Mouse (Mus musculus) hindbrain, postnatal 0 days (tissue): ENCODE measurements around the gene Slc6a11. TPM values are rescaled to one million over a fixed set of nuclear protein-coding genes. Genes with fewer than 3 reads are reported as not detected.
A peak's percentile ranks its signal among the peaks of the same experiment; 100 is the strongest.

ENCODE experiments used
- ATAC-seq: fragments of 200-750 bp; cut with Nextera tagmentation; 2 replicates; pipeline ENCODE4 v1.8.0; 2017; ENCODE audit warnings: mild to moderate bottlenecking, moderate TSS enrichment, moderate library complexity
- DNase-seq: peaks from one replicate; pipeline ENCODE4 v3.0.0-alpha.2; 2015; ENCODE audit warnings: low spot score
- H3K27ac ChIP-seq: fragments of 300-500 bp; sonication (generic); 2 replicates; pipeline ENCODE4 v1.5.1; 2014; ENCODE audit warnings: mild to moderate bottlenecking
- H3K27me3 ChIP-seq: fragments of 300-500 bp; sonication (generic); 2 replicates; pipeline ENCODE4 v1.6.1; 2014; ENCODE audit warnings: low read length, mixed read lengths; ENCODE audit not compliant: insufficient read depth
- H3K36me3 ChIP-seq: fragments of 300-500 bp; sonication (generic); 2 replicates; pipeline ENCODE4 v1.6.1; 2014; ENCODE audit warnings: low read length, mixed read lengths; ENCODE audit not compliant: insufficient read depth
- H3K4me1 ChIP-seq: fragments of 300-500 bp; sonication (generic); 2 replicates; pipeline ENCODE4 v1.6.1; 2014; ENCODE audit warnings: antibody characterized with exemption, low read length, mixed read lengths; ENCODE audit not compliant: insufficient read depth
- H3K4me2 ChIP-seq: fragments of 300-500 bp; sonication (generic); 2 replicates; pipeline ENCODE4 v1.6.1; 2014; ENCODE audit warnings: low read depth, mild to moderate bottlenecking, low read length, moderate library complexity, mixed read lengths
- H3K4me3 ChIP-seq: fragments of 300-500 bp; sonication (generic); 2 replicates; pipeline ENCODE4 v1.5.1; 2014; ENCODE audit warnings: low read length
- H3K9ac ChIP-seq: fragments of 300-500 bp; sonication (generic); replicated peaks from 2 replicates; pipeline ENCODE4 v1.6.1; 2014; ENCODE audit warnings: mild to moderate bottlenecking, low read length, moderate library complexity, mixed read lengths
- H3K9me3 ChIP-seq: fragments of 300-500 bp; sonication (generic); 2 replicates; pipeline ENCODE4 v1.6.1; 2016; ENCODE audit warnings: low read length, mixed read lengths
- CTCF ChIP-seq: IDR thresholded peaks from 2 replicates; pipeline ENCODE4 v1.5.1; 2016; ENCODE audit warnings: antibody characterized with exemption, control low read depth, low read depth
- WGBS: fragments of 180-500 bp; shearing (Covaris S2); extraction: QIAGEN DNeasy Blood & Tissue Kit; methylation state at CpG from one replicate; pipeline ENCODE4 v1.1.7; 2014; 5-methylcytosine and 5-hydroxymethylcytosine counted together
- polyA plus RNA-seq: library from polyadenylated mRNA; unstranded; fragments of >200 nt; fragmentation: Nextera tagmentation; extraction: Ambion mirVana; gene quantifications from 2 replicates; pipeline ENCODE4 v1.2.1, GENCODE M21; 2015
- total RNA-seq: library from RNA; depleted of rRNA; stranded (reverse); fragments of >200 nt; gene quantifications from 2 replicates; pipeline ENCODE4 v1.2.3, GENCODE M21; 2014

Gene Slc6a11
- total and polyA plus RNA-seq, 2 experiments from 2014 or later: 154 to 308 TPM

- Histone ChIP-seq H3K9me3 (no peaks in the 10 kb centered on the region), H3K27me3 (no peaks in the 10 kb centered on the region), H3K4me2 (peak overlapping the region; percentile 72), H3K9ac (peak overlapping the region; percentile 87), H3K4me3 (peak overlapping the region; percentile 76), H3K36me3 (no peaks in the 10 kb centered on the region), H3K4me1 (peaks cover 28% of the 10 kb centered on the region), H3K27ac (peak overlapping the region; percentile 88)
- ATAC-seq (no peak), DNase-seq (no peak)
- 4% methylated on average over 8 of the region's 8 CpGs for whole genome bisulfite sequencing
- no peak for TF ChIP-seq CTCF
These were observed 152.3 kb downstream of the Slc6a11 start for GRCm38 (mm10) chr6:114283278-114283770.

GRCm38 (mm10) chr6:114283927-114284703 lies 153.1 kb downstream of the Slc6a11 start:
- H3K27me3 ChIP-seq: no peaks in the 10 kb centered on the region
- no peaks in the 10 kb centered on the region for H3K36me3 ChIP-seq
- TF ChIP-seq CTCF: no peak
- peak overlapping the region; percentile 87 for H3K9ac ChIP-seq
- peak overlapping the region; percentile 88 for H3K27ac ChIP-seq
- H3K4me2 ChIP-seq: peak overlapping the region; percentile 72
- ATAC-seq (peak; percentile 41), DNase-seq (peak; percentile 76)
- H3K4me1 ChIP-seq: peaks cover 31% of the 10 kb centered on the region
- no peaks in the 10 kb centered on the region for H3K9me3 ChIP-seq
- 33% methylated on average over 10 of the region's 10 CpGs for WGBS
- peak overlapping the region; percentile 76 for H3K4me3 ChIP-seq

GRCm38 (mm10) chr6:114285424-114285823 lies 154.4 kb downstream of the Slc6a11 start:
- Histone ChIP-seq H3K27ac (peak overlapping the region; percentile 88), H3K4me1 (peaks cover 44% of the 10 kb centered on the region), H3K4me2 (peak overlapping the region; percentile 72), H3K27me3 (no peaks in the 10 kb centered on the region), H3K9ac (peak overlapping the region; percentile 28; the same call in 1 of the 2 replicates), H3K4me3 (peak overlapping the region; percentile 76), H3K9me3 (no peaks in the 10 kb centered on the region), H3K36me3 (no peaks in the 10 kb centered on the region)
- 38% methylated on average over 4 of the region's 4 CpGs for WGBS
- DNase-seq (peak; percentile 47), ATAC-seq (no peak)
- TF ChIP-seq CTCF: no peak

GRCm38 (mm10) chr6:114289106-114289505 lies 158.1 kb downstream of the Slc6a11 start:
- no peak overlapping the region for H3K4me3 ChIP-seq
- no peak overlapping the region for H3K9ac ChIP-seq
- peak; percentile 34 for DNase-seq

GRCm38 (mm10) chr6:114290184-114290583 lies 159.1 kb downstream of the Slc6a11 start:
- Histone ChIP-seq H3K4me1 (peaks cover 59% of the 10 kb centered on the region), H3K27ac (peak overlapping the region; percentile 90), H3K36me3 (no peaks in the 10 kb centered on the region), H3K4me2 (peak overlapping the region; percentile 39; the same call in 1 of the 2 replicates), H3K27me3 (no peaks in the 10 kb centered on the region), H3K9ac (peak overlapping the region; percentile 31), H3K9me3 (no peaks in the 10 kb centered on the region), H3K4me3 (no peak overlapping the region)
- ATAC-seq (peak; percentile 91), DNase-seq (peak; percentile 94)
- peak; percentile 43 for TF ChIP-seq CTCF
- 7% methylated on average over 8 of the region's 8 CpGs for WGBS

More at GRCm38 (mm10) chr6:114289106-114289505, 158.1 kb downstream of the Slc6a11 start:
- Histone ChIP-seq H3K27ac (peak overlapping the region; percentile 90; the same call in 1 of the 2 replicates), H3K36me3 (no peaks in the 10 kb centered on the region), H3K9me3 (no peaks in the 10 kb centered on the region), H3K4me1 (peaks cover 67% of the 10 kb centered on the region), H3K27me3 (no peaks in the 10 kb centered on the region), H3K4me2 (no peak overlapping the region)
- WGBS: 12% methylated on average over 7 of the region's 7 CpGs
- no peak for TF ChIP-seq CTCF
- ATAC-seq: no peak

- Histone ChIP-seq H3K27me3 (no peaks in the 10 kb centered on the region), H3K4me3 (no peak overlapping the region), H3K4me2 (no peak overlapping the region), H3K9me3 (no peaks in the 10 kb centered on the region), H3K27ac (peak overlapping the region; percentile 90), H3K36me3 (no peaks in the 10 kb centered on the region), H3K9ac (peak overlapping the region; percentile 31; the same call in 1 of the 2 replicates), H3K4me1 (peaks cover 55% of the 10 kb centered on the region)
- no peak for TF ChIP-seq CTCF
- WGBS: 21% methylated on average over 4 of the region's 4 CpGs
- DNase-seq: peak; percentile 45
- ATAC-seq: no peak
These were observed 159.9 kb downstream of the Slc6a11 start for GRCm38 (mm10) chr6:114290929-114291328.
